Mouse (Mus musculus): ENCODE data around the gene Nmur1.

Gene Nmur1

DNA sequence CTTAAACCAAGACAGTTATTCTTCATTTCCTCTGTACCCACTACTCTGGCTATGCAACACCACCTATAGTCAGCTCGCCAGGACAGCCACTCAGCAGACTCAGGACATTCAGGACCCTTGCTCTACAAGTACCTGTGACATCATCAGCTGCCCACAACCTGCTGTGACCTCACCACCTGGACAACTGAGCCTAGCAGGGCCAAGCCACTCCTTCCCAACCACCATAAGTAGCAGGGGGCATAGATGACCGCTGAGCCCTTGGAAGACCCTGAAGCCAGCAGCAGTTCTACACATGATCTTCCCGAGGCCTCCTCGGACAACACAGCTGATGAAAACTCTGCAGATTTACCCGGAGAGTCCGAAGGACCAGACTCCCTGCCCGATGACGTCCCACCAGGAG is at the start of gene Nmur1, which contains the start of gene Tex44:
Gene Nmur1 (minus strand): TSS at position 101 of the 400 bp plus-strand sequence.
Gene Tex44 (plus strand): TSS at position 202 of the 400 bp plus-strand sequence.
- DNase-seq = no peak

DNA sequence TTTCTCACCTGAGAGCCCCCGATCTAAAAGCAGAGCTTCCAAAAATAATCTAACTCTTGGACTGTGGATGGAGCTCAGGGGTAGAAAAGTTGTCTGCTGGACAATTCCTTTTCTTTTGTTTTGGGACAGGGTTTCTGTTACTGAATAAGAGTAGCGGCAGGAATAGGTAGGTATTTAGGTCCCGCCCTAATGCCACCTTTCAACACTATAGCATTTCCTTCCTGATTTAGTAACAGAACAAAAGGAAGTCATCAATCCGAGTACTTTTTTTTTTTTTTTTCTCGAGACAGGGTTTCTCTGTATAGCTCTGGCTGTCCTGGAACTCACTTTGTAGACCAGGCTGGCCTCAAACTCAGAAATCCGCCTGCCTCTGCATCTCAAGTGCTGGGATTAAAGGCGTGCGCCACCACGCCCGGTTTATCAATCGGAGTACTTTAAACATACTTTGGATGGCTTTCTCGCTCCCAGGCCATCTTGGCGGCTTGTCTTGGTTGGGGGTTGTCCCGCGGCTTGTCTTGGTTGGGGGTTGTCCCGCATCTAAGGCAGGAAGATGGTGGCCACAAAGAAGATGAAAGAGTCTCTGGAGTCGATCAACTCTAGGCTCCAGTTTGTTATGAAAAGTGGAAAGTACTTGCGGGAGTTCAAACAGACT is 47.2 kb upstream of the Nmur1 start:
- DNase-seq = no peak

DNA sequence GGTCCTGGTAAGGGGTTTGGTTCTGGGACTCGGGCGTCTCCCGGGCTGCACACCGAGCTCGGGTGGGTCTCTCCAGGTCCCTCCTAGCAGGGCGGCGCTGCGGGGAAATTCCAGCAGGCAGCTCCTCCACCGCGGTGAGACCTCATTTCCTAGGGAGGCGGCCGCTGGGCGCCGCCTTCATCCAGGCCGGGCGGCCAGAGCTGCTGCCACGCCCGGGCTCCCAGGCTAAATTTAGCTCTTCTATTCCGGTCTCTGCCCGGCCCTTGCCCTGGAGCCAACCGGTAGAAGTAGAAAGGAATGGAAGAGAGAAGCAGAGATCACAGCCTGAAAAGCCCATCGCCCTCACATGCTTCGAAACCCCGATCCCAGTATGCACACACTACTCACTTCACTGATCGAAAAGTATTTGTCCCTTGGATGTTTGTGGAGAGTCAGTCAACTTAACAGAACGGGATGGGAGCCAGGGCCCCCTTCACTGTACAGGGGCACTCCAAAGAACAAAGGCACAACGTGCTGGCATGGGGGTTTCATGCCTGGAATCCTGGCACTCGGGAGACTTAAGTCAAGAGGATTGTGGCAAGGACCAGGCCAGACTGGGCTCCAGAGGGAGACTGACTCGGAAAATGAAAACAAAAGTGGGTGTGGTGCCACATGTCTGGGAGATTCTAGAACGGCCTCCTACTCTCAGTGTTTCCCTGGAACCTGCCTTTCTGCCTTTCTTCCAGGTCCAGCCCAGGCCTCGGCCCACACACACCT is 46.3 kb upstream of the Nmur1 start:
- peak; percentile 83 to 93 for DNase-seq

DNA sequence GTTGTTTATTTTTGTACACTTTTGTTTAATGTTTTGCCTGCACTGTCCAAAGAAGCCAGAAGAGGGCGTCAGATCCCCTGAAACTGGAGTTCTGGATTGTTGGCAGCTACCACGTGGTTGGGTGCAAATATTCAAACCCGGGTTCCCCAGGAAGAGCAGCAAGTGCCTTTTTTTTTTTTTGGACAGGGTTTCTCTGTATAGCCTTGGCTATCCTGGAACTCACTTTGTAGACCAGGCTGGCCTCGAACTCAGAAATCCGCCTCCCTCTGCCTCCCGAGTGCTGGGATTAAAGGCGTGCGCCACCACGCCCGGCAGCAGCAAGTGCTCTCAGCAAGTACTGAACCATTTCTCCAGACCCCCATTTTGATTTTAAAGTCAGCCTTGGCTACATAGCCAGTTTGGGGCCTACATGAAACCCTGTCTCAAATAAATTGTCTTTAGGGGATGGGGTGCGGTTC is 45.5 kb upstream of the Nmur1 start:
- DNase-seq = peak; percentile 55 to 69

DNA sequence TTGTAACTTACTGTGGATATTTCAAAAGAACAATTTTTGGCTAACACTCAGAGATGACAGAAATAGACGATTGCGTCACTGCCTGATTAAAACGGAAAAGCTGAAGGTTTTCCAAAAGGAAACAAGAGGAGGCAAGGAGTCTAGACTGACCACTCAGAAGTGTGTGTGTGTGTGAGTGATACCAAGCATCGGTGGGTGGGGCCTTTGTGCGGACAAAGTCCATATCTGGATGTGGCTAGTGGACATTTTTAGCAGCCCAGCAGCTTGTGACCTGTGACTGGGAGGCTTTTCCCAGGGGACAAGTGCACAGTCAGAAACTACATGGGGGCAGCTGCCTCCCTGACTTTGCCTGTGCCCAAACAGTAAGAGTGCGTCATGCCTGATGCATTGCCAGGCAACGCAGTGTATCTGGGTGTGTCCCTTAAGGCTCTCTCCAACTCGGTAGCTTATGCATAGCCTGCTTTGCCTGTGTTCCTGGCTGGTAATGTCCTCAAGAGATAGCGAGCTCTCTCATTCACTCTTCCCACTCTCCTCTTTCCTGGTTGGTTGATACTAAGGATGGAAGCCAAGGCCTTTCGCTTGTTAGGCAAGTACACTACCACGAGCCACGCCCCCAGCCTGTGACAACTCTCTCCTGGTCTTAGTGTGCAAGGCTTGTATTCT is 44.6 kb upstream of the Nmur1 start:
- DNase-seq = peak; percentile 86 to 94

DNA sequence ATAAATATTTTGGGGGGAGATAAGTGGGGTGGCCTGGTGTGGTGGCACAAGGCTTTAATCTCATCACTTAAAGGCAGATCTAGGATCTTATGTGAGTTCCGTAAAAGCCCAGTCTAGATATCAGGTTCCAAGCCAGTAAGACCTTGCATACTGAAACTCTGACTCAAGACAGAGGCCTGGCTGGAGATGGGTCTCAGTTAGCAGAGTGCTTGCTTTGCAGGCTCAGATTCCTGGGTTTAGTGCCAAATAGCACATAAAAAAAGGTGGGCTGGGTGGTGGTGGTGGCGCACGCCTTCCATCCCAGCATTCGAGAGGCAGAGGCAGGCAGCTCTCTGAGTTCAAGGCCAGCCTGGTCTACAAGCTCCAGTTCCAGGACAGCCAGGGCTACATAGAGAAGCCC is 43.8 kb upstream of the Nmur1 start:
- DNase-seq = no peak

DNA sequence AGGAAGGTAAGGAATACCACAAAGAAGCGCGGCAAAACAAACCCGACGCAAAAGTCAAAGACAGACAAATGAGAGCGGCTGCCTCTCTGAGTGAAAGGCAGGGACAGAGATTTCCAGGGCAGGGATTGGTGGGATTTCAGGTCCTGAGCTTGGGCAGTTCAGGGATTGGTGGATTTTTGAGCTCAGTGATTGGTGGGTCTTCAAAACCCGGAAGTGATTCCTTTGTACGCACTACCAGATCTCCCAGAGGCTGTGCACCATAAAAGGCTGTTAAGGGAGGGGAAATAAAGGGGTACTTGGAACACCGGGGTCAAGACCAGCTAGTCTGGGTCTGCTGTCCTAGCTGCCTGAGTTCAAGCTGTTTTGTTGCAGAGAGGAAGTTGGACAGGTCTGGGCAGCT is 41.4 kb upstream of the Nmur1 start:
- no peak for DNase-seq

DNA sequence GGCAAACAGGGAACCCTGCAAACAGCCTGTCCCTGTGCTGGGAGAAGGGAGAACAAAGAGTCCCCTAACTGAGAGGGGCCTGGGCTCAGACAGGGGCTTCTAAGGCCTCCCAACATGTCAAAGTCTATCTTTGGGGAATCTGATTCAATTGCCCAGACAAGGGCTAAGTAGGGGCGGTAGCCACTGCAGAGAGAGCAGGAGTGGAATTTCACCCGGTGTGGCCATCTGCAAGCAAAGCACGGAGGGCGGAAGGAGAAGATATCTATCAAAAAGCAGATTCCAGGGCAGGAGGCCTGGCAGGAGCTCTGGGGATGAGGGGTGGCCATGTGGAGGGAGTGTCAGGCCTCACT is 38.8 kb upstream of the Nmur1 start:
- DNase-seq = peak; percentile 42 to 68

DNA sequence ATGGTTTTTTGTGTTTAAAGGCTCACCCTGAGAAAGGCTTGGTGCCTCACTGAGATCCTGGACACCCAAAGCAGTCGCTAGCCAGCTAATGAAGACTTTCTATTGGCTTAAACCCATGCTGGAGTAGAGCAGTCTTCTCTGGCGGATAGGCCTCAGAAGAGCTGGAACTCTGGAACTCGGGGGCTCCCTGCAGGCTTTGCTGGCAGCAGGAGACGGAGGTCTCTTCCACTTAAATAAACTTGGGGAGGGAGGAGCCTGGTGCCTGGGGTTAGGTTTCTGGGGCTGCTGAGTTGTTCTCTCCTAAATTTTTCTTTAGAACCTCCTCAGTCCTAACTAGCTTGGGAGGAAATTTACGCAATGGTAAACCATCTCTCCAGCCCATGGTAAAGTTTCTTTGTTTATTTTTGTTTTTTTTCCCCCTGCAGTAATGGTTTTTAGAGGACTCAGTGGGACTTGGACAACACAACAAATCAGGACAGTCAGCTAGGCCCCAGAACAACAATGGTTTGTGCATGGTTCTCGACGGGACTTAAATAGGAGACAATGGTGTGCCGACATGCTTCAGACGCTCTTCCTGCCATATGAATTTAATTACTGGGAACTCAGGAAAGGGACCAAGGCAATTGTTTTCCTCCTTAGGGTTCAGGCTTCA is 38.3 kb upstream of the Nmur1 start:
- DNase-seq = no peak

DNA sequence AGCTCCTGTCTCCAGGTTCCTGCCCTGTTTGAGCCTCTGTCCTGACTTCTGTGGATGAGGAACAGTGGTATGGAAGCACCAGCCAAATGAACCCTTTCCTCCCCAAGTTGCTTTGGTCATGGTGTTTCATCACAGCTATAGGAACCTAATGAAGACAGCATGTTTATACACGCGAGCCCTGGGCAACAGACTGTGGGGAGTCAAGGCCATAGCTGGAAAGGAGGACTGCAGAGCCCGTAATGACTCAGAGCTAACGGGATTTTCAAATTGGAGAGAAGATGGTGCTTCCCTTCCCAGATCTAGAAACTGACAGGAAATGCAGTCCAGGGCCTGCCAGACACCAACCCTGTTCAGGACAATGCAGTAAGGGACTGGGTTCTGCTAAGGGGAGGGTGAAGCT is 33.3 kb upstream of the Nmur1 start:
- no peak for DNase-seq

DNA sequence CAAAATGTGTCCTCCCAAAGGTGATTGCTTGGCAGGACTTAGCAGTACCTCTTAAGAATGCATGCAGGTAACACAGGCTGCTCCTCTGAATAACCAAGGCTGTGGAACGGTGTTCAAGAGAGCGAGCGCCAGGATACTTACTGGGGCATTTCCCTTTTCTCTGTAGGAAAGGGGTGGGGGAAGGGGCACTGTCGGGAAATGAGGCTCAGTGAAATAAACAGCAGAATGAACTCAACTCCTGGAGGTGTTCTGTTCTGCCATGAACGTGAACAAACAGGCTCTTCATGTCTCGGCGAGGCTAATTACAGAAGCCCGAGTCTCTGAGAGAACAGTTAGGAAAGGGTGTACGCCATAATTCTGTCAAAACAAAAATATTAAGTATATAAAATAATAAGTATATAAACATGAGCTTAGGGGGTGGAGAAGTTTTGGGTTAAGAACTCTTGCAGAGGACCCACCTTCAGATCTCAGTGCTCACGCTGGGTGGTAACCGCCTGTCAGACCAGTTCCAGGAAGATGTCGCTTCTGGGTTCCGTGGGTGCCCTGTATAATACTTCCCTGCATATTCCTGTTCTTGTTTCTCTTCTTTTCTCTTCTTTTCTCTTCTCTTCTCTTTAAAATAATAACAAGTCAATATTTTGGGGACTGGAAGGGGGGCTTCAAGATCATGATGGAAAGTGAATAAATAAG is 31.0 kb upstream of the Nmur1 start:
- no peak for DNase-seq

DNA sequence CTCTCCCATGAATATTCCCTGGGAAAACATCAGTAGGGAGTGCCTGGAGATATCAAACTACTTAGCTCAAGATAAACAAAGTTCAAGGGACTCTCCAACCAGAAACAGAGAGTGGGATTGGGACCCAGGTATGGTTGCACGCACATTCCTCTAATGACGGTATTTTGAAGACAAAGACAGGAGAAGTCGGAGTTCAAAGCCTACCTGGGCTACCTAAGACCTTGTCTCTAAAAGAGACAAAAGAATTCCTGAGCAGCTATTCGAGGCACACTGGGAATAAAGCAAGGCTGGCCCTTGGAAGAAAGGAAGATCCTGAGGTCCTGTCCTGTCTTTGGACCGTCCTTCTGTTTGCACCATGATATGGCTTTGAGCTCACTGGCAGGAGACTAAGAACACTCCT is 26.7 kb upstream of the Nmur1 start:
- DNase-seq = no peak

DNA sequence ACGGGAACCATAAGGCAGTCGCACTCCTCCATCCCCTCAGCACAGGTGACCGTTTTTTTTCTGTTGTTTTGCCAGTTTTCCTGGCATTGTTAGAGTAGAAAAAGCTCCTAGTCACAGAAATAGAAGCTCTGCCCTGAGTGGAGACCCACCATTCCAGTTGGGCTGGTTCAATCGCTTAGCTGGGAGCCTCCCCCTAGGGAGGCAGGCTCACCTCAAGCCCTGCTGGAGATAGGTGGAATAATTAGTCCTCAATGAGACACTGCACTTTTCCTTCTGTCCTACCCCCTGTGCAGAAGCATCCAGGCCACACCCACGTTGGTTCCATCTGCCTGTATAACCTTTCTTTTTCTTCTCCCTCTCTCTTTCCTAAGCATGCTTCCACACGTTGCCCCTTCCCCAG is 23.9 kb upstream of the Nmur1 start:
- no peak for DNase-seq

DNA sequence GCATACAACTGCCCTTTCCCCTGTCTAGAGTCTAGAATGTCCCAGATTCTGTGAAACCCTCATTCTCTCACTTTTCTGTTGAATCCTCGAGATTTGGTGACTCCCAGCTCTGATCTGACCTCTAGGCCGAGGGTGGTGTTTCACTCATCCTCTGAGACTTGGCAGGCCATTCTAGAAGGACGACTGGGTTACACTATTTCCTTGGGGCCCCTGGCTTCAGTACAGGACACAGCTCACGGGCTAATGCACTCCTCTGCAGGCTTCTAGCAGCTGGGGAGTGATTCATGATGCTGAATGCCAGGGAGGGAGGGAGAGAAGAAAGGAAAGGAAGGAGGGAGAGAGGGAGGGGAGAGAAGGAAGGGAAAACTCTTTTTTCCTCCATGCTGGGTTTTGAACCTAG is 22.2 kb upstream of the Nmur1 start:
- DNase-seq = peak in 1 of 2 experiments; percentile 52

DNA sequence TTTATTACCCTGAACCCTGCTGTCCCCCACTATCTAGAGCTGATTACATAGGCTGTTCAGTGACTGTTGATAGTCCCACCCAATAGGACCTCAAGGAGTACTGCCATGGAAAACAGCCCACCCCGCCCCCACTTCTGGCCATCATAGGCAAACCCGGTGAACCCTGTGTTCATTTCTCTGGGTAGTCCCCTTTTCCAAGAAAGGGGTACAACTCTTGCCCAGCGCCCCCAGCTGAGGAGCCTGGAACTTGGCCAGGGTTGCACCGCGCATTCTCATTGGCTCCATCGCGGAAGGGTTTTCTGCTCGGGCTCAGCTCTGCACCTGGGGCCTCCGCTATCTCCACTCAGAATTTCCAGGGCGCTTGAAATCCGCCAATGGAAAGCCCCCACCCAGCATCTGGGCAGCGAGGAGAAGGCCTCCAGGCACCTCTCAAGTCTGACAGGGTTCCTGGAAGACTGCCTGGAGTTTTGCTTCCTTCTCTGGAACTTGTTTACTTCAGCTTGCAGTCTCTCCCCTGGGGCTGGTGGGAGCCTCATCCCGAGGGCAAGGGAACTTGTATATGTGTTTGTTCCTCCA is 21.7 kb upstream of the Nmur1 start:
- DNase-seq = peak; percentile 61 to 70

DNA sequence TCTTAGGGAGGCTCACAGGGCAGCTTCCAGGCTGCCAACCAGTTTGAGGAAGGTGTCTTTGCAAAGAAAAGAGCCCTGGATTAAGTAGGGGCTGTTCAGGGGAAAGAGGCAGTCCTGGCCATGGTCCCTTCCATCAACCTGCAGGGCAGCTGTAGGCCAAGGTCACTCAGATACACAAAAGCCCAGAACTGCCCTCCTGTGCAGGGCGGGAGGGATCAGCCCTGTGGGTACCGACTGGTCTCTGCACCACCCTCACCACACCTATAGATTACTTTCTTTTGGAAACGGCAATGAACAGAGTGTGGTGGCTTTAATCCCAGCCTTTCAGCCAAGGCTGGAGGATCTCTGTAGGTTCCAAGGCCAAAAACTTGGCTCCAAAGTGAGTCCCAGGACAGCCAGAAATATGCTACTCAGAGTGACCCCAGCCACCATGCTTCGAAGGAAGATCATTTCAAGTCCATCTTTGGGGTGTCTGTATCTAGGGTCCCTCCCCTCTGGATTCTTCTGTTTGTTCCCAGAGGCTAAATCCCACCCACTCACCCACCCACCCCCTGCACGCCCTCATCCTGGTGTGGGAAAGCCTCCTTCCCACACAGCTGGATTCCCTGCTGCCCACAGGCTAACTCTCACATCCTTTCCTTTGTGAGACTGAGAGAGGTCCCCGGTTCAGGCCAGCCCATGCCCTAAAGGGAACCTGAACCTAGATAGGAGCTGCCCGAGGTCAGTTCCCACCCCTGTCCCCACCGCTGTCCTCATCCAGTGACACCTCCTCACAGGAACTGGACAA is 17.6 kb upstream of the Nmur1 start:
- peak in 1 of 2 experiments; percentile 52 for DNase-seq

DNA sequence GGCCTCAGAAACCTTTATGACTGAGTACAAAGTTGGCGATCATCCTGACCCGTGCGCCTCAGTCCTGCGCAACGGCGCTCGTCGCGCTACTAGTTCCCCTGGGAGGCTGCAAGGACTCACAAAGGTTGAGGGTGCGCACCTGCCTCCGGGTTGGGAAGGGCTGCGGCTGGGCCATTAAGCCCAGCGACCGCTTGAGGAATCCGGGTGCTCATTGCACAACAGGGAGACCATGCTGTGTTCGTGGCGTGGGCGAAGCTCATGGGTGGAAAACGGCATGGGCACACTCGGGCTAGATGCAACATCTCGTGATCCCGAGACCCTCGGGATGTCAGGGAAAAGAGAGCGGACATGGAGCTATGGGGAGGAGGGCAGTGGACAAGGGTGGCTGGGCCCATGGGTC is 16.8 kb upstream of the Nmur1 start:
- no peak for DNase-seq

DNA sequence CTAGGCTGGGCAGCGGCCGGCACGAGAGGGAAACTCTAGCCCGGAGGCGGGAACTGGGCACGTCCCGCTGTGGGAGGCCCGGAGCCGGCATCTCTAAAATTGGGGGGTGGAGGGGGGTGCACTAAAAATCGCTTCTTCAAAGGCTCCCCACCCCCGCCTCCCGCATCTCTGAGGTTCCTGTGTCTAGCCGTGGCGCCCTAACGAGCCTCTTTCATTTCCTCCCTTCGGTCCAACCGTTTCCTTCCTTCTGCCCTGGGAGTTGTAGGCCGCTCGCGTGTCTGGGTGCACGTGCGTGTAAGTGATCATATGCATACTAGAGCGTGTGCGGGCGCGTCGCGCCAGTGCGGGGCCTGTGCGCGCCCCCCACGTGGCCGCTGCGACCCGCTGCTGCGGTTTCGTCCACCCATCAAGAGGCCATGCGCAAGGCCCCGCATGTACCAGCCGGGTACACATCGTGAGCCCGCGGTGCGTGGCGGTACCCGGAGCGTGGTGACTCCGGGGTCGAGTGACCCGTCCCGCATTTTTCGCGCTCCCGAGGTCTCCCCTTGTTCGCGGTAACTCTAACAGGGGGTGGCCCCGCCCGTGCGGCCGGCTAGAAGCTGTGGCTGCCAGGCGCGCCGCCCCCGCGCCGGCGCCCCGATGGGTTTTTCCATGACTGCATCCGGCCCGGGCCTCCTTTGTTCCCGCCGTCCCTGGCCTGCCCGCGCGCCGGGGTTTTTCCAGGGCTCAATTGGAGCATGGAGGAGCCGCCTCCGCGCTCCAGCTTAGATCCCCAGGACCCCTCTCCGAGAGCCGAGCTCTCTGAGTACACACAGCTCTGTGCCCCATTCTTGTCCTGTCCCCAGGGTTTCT is 16.2 kb upstream of the Nmur1 start:
- DNase-seq = peak; percentile 90 to 95

DNA sequence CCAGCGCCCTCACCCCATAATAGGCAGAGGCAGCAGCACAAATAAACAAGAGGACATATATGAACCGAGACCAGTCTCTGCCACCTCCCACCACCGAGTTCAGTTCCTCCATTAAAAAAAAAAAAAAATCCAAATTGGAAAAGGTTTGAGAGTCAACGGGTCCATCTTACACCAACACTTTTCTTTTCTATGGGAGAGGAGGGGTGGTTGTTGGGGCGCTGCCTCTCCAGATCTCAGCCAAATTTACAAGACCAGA is 15.6 kb upstream of the Nmur1 start:
- DNase-seq = no peak

DNA sequence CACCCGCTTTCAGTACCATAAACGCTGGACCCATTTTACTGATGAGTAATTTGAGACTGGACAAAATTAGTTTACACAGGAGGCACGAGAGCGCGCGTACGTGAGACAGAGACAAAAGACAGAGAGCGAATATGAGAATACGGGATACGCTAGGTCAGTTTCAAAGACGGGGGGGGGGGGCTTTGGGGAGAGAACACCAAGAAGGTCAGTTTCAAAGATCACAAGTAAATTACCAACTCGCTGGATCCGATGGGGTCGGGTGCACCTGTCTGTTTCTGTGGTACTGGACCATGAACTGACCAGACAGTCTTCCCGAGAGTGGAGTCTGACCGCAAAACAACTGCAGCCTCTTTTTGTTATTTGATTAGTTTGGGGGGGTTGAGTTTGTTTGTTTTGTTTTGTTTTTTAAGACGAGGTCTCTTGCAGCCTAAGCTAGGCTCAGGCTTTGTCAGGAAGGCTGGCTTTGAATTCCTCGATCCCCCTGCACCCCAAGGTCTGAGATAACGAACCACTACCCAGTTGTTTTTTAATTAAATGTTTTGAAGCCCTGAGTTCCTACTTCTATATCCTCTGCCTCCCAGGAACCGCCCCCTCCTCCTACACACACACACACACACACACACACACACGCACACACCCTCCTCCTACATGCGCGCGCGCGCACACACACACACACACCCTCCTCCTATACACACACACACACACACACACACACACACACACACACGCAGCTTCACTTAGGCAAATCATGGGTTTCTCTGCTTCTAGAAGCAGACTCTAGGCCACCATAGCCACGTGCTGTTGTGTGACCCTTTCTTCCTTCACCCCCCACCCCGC is 15.1 kb upstream of the Nmur1 start:
- DNase-seq = peak; percentile 60 to 78

Measured in kidney, postnatal 25 days (tissue).